Mouse (Mus musculus): ENCODE measurements at regions not wholly inside any gene's neighbourhood (a gene's known extent, or its start where the extent isn't known, plus 50 kb on each side); places are given as distances from the start of the nearest gene placed in this dataset.

GRCm38 (mm10) chr4:55243091-55244058 is 106.5 kb upstream of the Rad23b start:
- TF ChIP-seq POLR2A (IDR thresholded peaks at IDR 0.05; ENCODE audit: low read depth, low read length) (no peak), CTCF (IDR thresholded peaks at IDR 0.05; ENCODE audit: extremely low read depth, insufficient read depth, insufficient read length, insufficient replicate concordance) (no peak)
- no peaks in the 10 kb centered on the region for H3K36me3 ChIP-seq (ENCODE audit: control insufficient read depth, insufficient read depth, low read length)
- no peak for DNase-seq (ENCODE audit: low read depth in 1 of 2, low spot score in 2 of 2)
- no peaks in the 10 kb centered on the region for H3K4me1 ChIP-seq (ENCODE audit: control insufficient read depth, insufficient read depth, insufficient read length)
- H3K27me3 ChIP-seq (ENCODE audit: control insufficient read depth, insufficient read depth, low read length): no peaks in the 10 kb centered on the region
- H3K27ac ChIP-seq (ENCODE audit: insufficient read depth, low read length): no peak overlapping the region
- no peak overlapping the region for H3K4me3 ChIP-seq (ENCODE audit: extremely low read depth, insufficient read depth, insufficient read length)
- WGBS: 81% methylated on average over 14 of the region's 14 CpGs

- WGBS: 93% methylated on average over 10 of the region's 10 CpGs
These were observed 104.1 kb upstream of the Rad23b start for GRCm38 (mm10) chr4:55245789-55246188.

GRCm38 (mm10) chr4:55250334-55250733 is 99.5 kb upstream of the Rad23b start:
- TF ChIP-seq CTCF (IDR thresholded peaks at IDR 0.05; ENCODE audit: extremely low read depth, insufficient read depth, insufficient read length, insufficient replicate concordance) (no peak), POLR2A (IDR thresholded peaks at IDR 0.05; ENCODE audit: low read depth, low read length) (no peak)
- no peaks in the 10 kb centered on the region for H3K36me3 ChIP-seq (ENCODE audit: control insufficient read depth, insufficient read depth, low read length)
- WGBS: 65% methylated on average over 3 of the region's 3 CpGs
- H3K4me1 ChIP-seq (ENCODE audit: control insufficient read depth, insufficient read depth, insufficient read length): no peaks in the 10 kb centered on the region
- H3K27ac ChIP-seq (ENCODE audit: insufficient read depth, low read length): no peak overlapping the region
- no peak for DNase-seq (ENCODE audit: low read depth in 1 of 2, low spot score in 2 of 2)
- no peaks in the 10 kb centered on the region for H3K27me3 ChIP-seq (ENCODE audit: control insufficient read depth, insufficient read depth, low read length)
- no peak overlapping the region for H3K4me3 ChIP-seq (ENCODE audit: extremely low read depth, insufficient read depth, insufficient read length)

More at GRCm38 (mm10) chr4:55245789-55246188, 104.1 kb upstream of the Rad23b start:
- H3K36me3 ChIP-seq (ENCODE audit: control insufficient read depth, insufficient read depth, low read length): no peaks in the 10 kb centered on the region
- H3K4me3 ChIP-seq (ENCODE audit: extremely low read depth, insufficient read depth, insufficient read length): no peak overlapping the region
- TF ChIP-seq POLR2A (IDR thresholded peaks at IDR 0.05; ENCODE audit: low read depth, low read length): no peak
- no peak for TF ChIP-seq CTCF (IDR thresholded peaks at IDR 0.05; ENCODE audit: extremely low read depth, insufficient read depth, insufficient read length, insufficient replicate concordance)
- H3K4me1 ChIP-seq (ENCODE audit: control insufficient read depth, insufficient read depth, insufficient read length): no peaks in the 10 kb centered on the region
- DNase-seq (ENCODE audit: low read depth in 1 of 2, low spot score in 2 of 2): no peak
- no peak overlapping the region for H3K27ac ChIP-seq (ENCODE audit: insufficient read depth, low read length)
- no peaks in the 10 kb centered on the region for H3K27me3 ChIP-seq (ENCODE audit: control insufficient read depth, insufficient read depth, low read length)

- 83% methylated on average over 5 of the region's 5 CpGs for WGBS
- Histone ChIP-seq H3K36me3 (ENCODE audit: control insufficient read depth, insufficient read depth, low read length) (no peaks in the 10 kb centered on the region), H3K4me1 (ENCODE audit: control insufficient read depth, insufficient read depth, insufficient read length) (no peaks in the 10 kb centered on the region), H3K27me3 (ENCODE audit: control insufficient read depth, insufficient read depth, low read length) (no peaks in the 10 kb centered on the region), H3K4me3 (ENCODE audit: extremely low read depth, insufficient read depth, insufficient read length) (no peak overlapping the region), H3K27ac (ENCODE audit: insufficient read depth, low read length) (no peak overlapping the region)
- TF ChIP-seq CTCF (IDR thresholded peaks at IDR 0.05; ENCODE audit: extremely low read depth, insufficient read depth, insufficient read length, insufficient replicate concordance) (no peak), POLR2A (IDR thresholded peaks at IDR 0.05; ENCODE audit: low read depth, low read length) (no peak)
- DNase-seq (ENCODE audit: low read depth in 1 of 2, low spot score in 2 of 2): no peak
These were observed 98.3 kb upstream of the Rad23b start for GRCm38 (mm10) chr4:55251546-55251945.

- Histone ChIP-seq H3K27ac (ENCODE audit: insufficient read depth, low read length) (no peak overlapping the region), H3K27me3 (ENCODE audit: control insufficient read depth, insufficient read depth, low read length) (no peaks in the 10 kb centered on the region), H3K36me3 (ENCODE audit: control insufficient read depth, insufficient read depth, low read length) (no peaks in the 10 kb centered on the region), H3K4me3 (ENCODE audit: extremely low read depth, insufficient read depth, insufficient read length) (no peak overlapping the region), H3K4me1 (ENCODE audit: control insufficient read depth, insufficient read depth, insufficient read length) (no peaks in the 10 kb centered on the region)
- no peak for DNase-seq (ENCODE audit: low read depth in 1 of 2, low spot score in 2 of 2)
- no peak for TF ChIP-seq POLR2A (IDR thresholded peaks at IDR 0.05; ENCODE audit: low read depth, low read length)
- no peak for TF ChIP-seq CTCF (IDR thresholded peaks at IDR 0.05; ENCODE audit: extremely low read depth, insufficient read depth, insufficient read length, insufficient replicate concordance)
- 88% methylated on average over 8 of the region's 8 CpGs for WGBS
These were observed 96.1 kb upstream of the Rad23b start for GRCm38 (mm10) chr4:55253769-55254168.

- Histone ChIP-seq H3K4me1 (ENCODE audit: control insufficient read depth, insufficient read depth, insufficient read length) (no peaks in the 10 kb centered on the region), H3K36me3 (ENCODE audit: control insufficient read depth, insufficient read depth, low read length) (no peaks in the 10 kb centered on the region), H3K27ac (ENCODE audit: insufficient read depth, low read length) (no peak overlapping the region), H3K27me3 (ENCODE audit: control insufficient read depth, insufficient read depth, low read length) (no peaks in the 10 kb centered on the region), H3K4me3 (ENCODE audit: extremely low read depth, insufficient read depth, insufficient read length) (no peak overlapping the region)
- TF ChIP-seq POLR2A (IDR thresholded peaks at IDR 0.05; ENCODE audit: low read depth, low read length): no peak
- no peak for TF ChIP-seq CTCF (IDR thresholded peaks at IDR 0.05; ENCODE audit: extremely low read depth, insufficient read depth, insufficient read length, insufficient replicate concordance)
- WGBS: 88% methylated on average over 8 of the region's 8 CpGs
- no peak for DNase-seq (ENCODE audit: low read depth in 1 of 2, low spot score in 2 of 2)
These were observed 77.7 kb upstream of the Rad23b start for GRCm38 (mm10) chr4:55271965-55272630.

Data from spleen, adult 2 months (tissue).